Mouse (Mus musculus): ENCODE data around the gene March9.
A peak's percentile ranks its signal among the peaks of the same experiment; 100 is the strongest.

The March9 gene

DNA sequence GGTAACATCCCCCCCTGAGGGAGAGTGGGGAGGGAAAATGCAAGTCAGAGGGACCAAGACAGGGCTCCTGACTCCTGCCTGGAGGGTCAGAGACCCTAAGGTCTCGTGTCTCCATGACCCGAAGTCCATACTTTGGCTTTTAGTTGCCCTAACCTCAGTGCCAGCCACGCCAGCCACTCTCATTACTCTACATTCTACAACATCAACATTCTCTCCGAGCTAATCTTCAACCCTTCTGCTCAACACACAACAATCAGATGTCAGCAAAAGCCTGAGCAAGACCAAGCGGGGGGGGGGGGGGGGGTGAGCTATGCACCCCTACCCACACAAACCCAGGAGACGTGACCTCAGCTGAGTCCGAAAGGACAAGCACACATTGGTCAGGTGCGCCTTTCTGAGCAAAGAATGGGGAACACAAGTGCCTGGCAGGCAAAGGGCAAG, 26.7 kb downstream of the March9 start:
- DNase-seq (ENCODE audit: low spot score): no peak

GRCm38 (mm10) chr10:127030336-127031296, 29.4 kb downstream of the March9 start, which contains the start of gene Tsfm:
Gene Tsfm (minus strand): TSS chr10:127030840.
- DNase-seq (ENCODE audit: low spot score): peak; percentile 84

- DNase-seq (ENCODE audit: low spot score): no peak
These were observed 41.6 kb downstream of the March9 start for GRCm38 (mm10) chr10:127018422-127018821.

GRCm38 (mm10) chr10:127017071-127017470, 42.9 kb downstream of the March9 start:
- no peak for DNase-seq (ENCODE audit: low spot score)

DNA sequence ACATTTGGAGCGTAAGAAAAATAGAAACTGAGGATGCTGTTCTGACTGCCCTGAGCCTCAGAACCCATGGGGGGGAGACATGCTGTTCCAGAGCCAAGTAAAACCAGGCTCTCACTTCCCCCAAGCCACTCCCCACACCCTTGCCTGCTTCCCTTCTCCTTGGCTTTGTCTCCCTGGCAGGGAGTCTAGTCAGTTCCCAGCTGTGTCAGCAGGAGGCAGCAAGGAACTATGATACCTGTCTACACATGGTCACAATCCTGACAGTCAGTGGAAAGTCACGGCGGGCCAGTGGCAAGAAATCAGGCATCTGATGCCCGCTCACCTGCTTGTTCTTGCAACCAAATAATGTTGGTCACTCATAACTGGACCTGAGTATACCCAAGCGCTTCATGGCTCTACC, 43.5 kb downstream of the March9 start:
- no peak for DNase-seq (ENCODE audit: low spot score)
